In genomic region chr6:91684474-91684829, GRCm38 (mm10) we compare ENCODE assay signal across 8 mouse cellular contexts. TPM values are rescaled to one million over a fixed set of nuclear protein-coding genes. Genes with fewer than 3 reads are reported as not detected.
DNase-seq lines count a peak whose midpoint lies in the region; ATAC-seq and TF ChIP-seq lines count a peak whose summit lies in the region.

No protein-coding gene starts in this region.

- no peak for TF ChIP-seq CTCF in cerebellum, adult 2 months (IDR thresholded peaks at IDR 0.05; ENCODE audit: borderline replicate concordance, insufficient read depth, low read depth, low read length)
- TF ChIP-seq CTCF in lung, postnatal 0 days (IDR thresholded peaks at IDR 0.05) = no peak

- no peak for TF ChIP-seq POLR2A in cerebellum, adult 2 months (IDR thresholded peaks at IDR 0.05; ENCODE audit: borderline replicate concordance, insufficient read depth, low read length)

- H3K9ac ChIP-seq in hindbrain, embryonic 15.5 days = peak overlapping the region; percentile 88
- peak overlapping the region; percentile 89 for H3K9ac ChIP-seq in lung, postnatal 0 days (replicated peaks; ENCODE audit: low read depth)
- peak overlapping the region; percentile 94 for H3K9ac ChIP-seq in stomach, embryonic 15.5 days

- 1% methylated on average over 13 of the region's 13 CpGs for WGBS in cerebellum, adult 2 months
- 4% methylated on average over 13 of the region's 13 CpGs for WGBS in hindbrain, embryonic 15.5 days
- WGBS in lung, postnatal 0 days = 0% methylated on average over 8 of the region's 13 CpGs
- 1% methylated on average over 13 of the region's 13 CpGs for WGBS in stomach, embryonic 15.5 days

- peak overlapping the region; percentile 89 for H3K4me2 ChIP-seq in hindbrain, embryonic 15.5 days
- peak overlapping the region; percentile 97 for H3K4me2 ChIP-seq in lung, postnatal 0 days (replicated peaks; ENCODE audit: low read depth, low read length)
- peak overlapping the region; percentile 93 for H3K4me2 ChIP-seq in stomach, embryonic 15.5 days

- H3K9me3 ChIP-seq in hindbrain, embryonic 15.5 days = no peaks in the 10 kb centered on the region
- H3K9me3 ChIP-seq in lung, postnatal 0 days (ENCODE audit: low read length) = no peaks in the 10 kb centered on the region
- no peaks in the 10 kb centered on the region for H3K9me3 ChIP-seq in stomach, embryonic 15.5 days

- peak overlapping the region; percentile 84 for H3K4me3 ChIP-seq in cerebellum, adult 2 months (replicated peaks; ENCODE audit: insufficient read depth, low read depth, low read length)
- H3K4me3 ChIP-seq in hindbrain, embryonic 15.5 days = peak overlapping the region; percentile 64
- peak overlapping the region; percentile 89 for H3K4me3 ChIP-seq in lung, postnatal 0 days (ENCODE audit: low read depth, low read length)
- peak overlapping the region; percentile 97 for H3K4me3 ChIP-seq in stomach, embryonic 15.5 days (replicated peaks)

- H3K36me3 ChIP-seq in hindbrain, embryonic 15.5 days = no peaks in the 10 kb centered on the region
- H3K36me3 ChIP-seq in lung, postnatal 0 days (ENCODE audit: insufficient read depth, low read length) = no peaks in the 10 kb centered on the region
- H3K36me3 ChIP-seq in stomach, embryonic 15.5 days = no peaks in the 10 kb centered on the region

- TF ChIP-seq EP300 in lung, postnatal 0 days (IDR thresholded peaks at IDR 0.05) = no peak

- DNase-seq in cerebellum, adult 2 months = no peak
- no peak for DNase-seq in cerebellum, adult 8-10 months
- peak; percentile 61 to 69 for DNase-seq in right cerebral cortex, postnatal 10 days (ENCODE audit: low spot score in 2 of 2)
- no peak for DNase-seq in right cerebral cortex, adult 18-20 months
- no peak for DNase-seq in lung, postnatal 0 days (ENCODE audit: low spot score)
- DNase-seq in thymus, postnatal 25 days = no peak

- H3K27ac ChIP-seq in cerebellum, adult 2 months (ENCODE audit: insufficient read depth, low read length) = peak overlapping the region; percentile 81
- H3K27ac ChIP-seq in hindbrain, embryonic 15.5 days (replicated peaks) = peak overlapping the region; percentile 92
- peak overlapping the region; percentile 87 for H3K27ac ChIP-seq in lung, postnatal 0 days (ENCODE audit: low read length)
- peak overlapping the region; percentile 94 for H3K27ac ChIP-seq in stomach, embryonic 15.5 days

- no peaks in the 10 kb centered on the region for H3K27me3 ChIP-seq in cerebellum, adult 2 months (ENCODE audit: control insufficient read depth, insufficient read depth, low read length)
- no peaks in the 10 kb centered on the region for H3K27me3 ChIP-seq in hindbrain, embryonic 15.5 days
- H3K27me3 ChIP-seq in lung, postnatal 0 days (replicated peaks; ENCODE audit: insufficient read depth, low read length) = no peaks in the 10 kb centered on the region
- no peaks in the 10 kb centered on the region for H3K27me3 ChIP-seq in stomach, embryonic 15.5 days (replicated peaks)

- ATAC-seq in hindbrain, embryonic 15.5 days (ENCODE audit: low FRiP score, low read depth) = peak; percentile 42
- ATAC-seq in lung, postnatal 0 days = peak; percentile 32
- ATAC-seq in stomach, embryonic 15.5 days (ENCODE audit: insufficient read depth, low FRiP score, low read depth) = 0 out of 2 replicates have a peak, but pooled peaks have one; percentile 23

- peaks cover 14% of the 10 kb centered on the region for H3K4me1 ChIP-seq in cerebellum, adult 2 months (ENCODE audit: control insufficient read depth, insufficient read depth, low read length)
- H3K4me1 ChIP-seq in hindbrain, embryonic 15.5 days (replicated peaks) = peaks cover 48% of the 10 kb centered on the region
- peaks cover 18% of the 10 kb centered on the region for H3K4me1 ChIP-seq in lung, postnatal 0 days (ENCODE audit: insufficient read depth, low read depth, low read length)
- H3K4me1 ChIP-seq in stomach, embryonic 15.5 days = peaks cover 37% of the 10 kb centered on the region

RNA-seq across cellular contexts. Expression of gene Slc6a6, which starts 0.6 kb away (rescaled TPM):
- 73.3 and 79.3 TPM in 2 replicates for polyA plus RNA-seq in cerebellum, adult 2 months (2012; rRNA removed)
- 99.4 and 102 TPM in 2 replicates for polyA plus RNA-seq in hindbrain, embryonic 15.5 days (2015; fragmentation: Nextera tagmentation; extraction: Ambion mirVana)
- 92.6 and 119 TPM in 2 replicates for polyA plus RNA-seq in lung, postnatal 0 days (2015; fragmentation: Nextera tagmentation; extraction: Ambion mirVana)
- polyA plus RNA-seq in stomach, embryonic 15.5 days (2015; fragmentation: Nextera tagmentation; extraction: Ambion mirVana) = 54.6 and 63.0 TPM in 2 replicates

Comparison
In these comparisons a context has a peak if more than half of its experiments do, and no peak if none do; other contexts are left out.
1. DNase-seq: peak in right cerebral cortex, postnatal 10 days (2 of 2); none in cerebellum, adult 2 months (0 of 2), cerebellum, adult 8-10 months (single experiment), right cerebral cortex, adult 18-20 months (single experiment), lung, postnatal 0 days (single experiment) and thymus, postnatal 25 days (single experiment).
2. Peak in every context shown above with its lines, with median percentiles within 50 percentile points of each other: H3K27ac ChIP-seq, H3K4me3 ChIP-seq, ATAC-seq, H3K4me2 ChIP-seq and H3K9ac ChIP-seq.